Mouse (Mus musculus): Measurements from ENCODE around the gene Klb. TPM values are rescaled to one million over a fixed set of nuclear protein-coding genes. Genes with fewer than 3 reads are reported as not detected.
"Not testable (repeated sequence)": the region's sequence is repeated elsewhere in the genome, so short reads cannot be mapped to it uniquely, and the experiment has no call there.

Klb gene
- 0.08 TPM in 1 of 2 replicates, not detected in the other for polyA plus RNA-seq (2014; fragmentation: Nextera tagmentation; extraction: Ambion mirVana)

DNA sequence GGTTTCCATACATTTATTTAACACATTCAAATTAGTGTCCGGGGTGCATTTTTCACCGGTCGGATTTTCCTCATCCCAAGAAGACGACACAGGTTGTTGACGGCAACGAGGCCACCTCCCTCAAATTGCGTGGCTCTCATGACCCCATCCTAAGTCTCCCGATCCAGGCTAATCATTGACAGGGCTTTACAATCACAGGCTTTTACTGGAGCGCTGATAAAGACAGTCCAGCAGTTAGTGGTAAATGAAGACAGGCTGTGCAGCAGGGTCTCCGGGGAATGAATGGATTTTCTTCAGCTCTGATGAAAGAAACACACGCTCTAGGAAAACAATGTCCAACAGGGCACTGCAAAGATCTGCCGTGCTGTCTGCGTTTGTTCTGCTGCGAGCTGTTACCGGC is at the start of gene Klb:
Klb (plus strand) TSS at position 147 of the 400 bp plus-strand sequence.
- Histone ChIP-seq H3K4me1 (ENCODE audit: control insufficient read depth, insufficient read depth, low read length) (no peaks in the 10 kb centered on the region), H3K4me2 (ENCODE audit: low read depth) (peak within 1 kb of the TSS; percentile 12), H3K27ac (ENCODE audit: low read depth, low read length) (no peak within 1 kb of the TSS), H3K27me3 (ENCODE audit: control insufficient read depth, insufficient read depth, low read length) (no peaks in the 10 kb centered on the region), H3K9ac (ENCODE audit: low read length) (peak within 1 kb of the TSS; percentile 24), H3K36me3 (ENCODE audit: control insufficient read depth, insufficient read depth, low read length) (no peaks in the 10 kb centered on the region), H3K4me3 (ENCODE audit: low read depth, low read length) (no peak within 1 kb of the TSS), H3K9me3 (ENCODE audit: control insufficient read depth, low read length) (no peaks in the 10 kb centered on the region)
- ATAC-seq (ENCODE audit: insufficient read depth, low FRiP score, low TSS enrichment) (no peak), DNase-seq (ENCODE audit: low spot score) (peak; percentile 30)
- WGBS, result 17% methylated on average over 15 of the region's 15 CpGs

- ATAC-seq (ENCODE audit: insufficient read depth, low FRiP score, low TSS enrichment); H3K4me1 ChIP-seq (ENCODE audit: control insufficient read depth, insufficient read depth, low read length); H3K36me3 ChIP-seq (ENCODE audit: control insufficient read depth, insufficient read depth, low read length); H3K9me3 ChIP-seq (ENCODE audit: control insufficient read depth, low read length); H3K9ac ChIP-seq (ENCODE audit: low read length); H3K4me3 ChIP-seq (ENCODE audit: low read depth, low read length); H3K27ac ChIP-seq (ENCODE audit: low read depth, low read length); H3K27me3 ChIP-seq (ENCODE audit: control insufficient read depth, insufficient read depth, low read length); H3K4me2 ChIP-seq (ENCODE audit: low read depth); DNase-seq (ENCODE audit: low spot score): not testable (repeated sequence)
- 93% methylated on average over 1 of the region's 1 CpGs for WGBS
Measured at GRCm38 (mm10) chr5:65299623-65300022, 48.5 kb upstream of the Klb start.

GRCm38 (mm10) chr5:65300121-65300520 is 48.0 kb upstream of the Klb start:
- no peak overlapping the region for H3K4me2 ChIP-seq (ENCODE audit: low read depth)
- no peaks in the 10 kb centered on the region for H3K36me3 ChIP-seq (ENCODE audit: control insufficient read depth, insufficient read depth, low read length)
- no peak overlapping the region for H3K9ac ChIP-seq (ENCODE audit: low read length)
- no peaks in the 10 kb centered on the region for H3K27me3 ChIP-seq (ENCODE audit: control insufficient read depth, insufficient read depth, low read length)
- DNase-seq (ENCODE audit: low spot score) (no peak), ATAC-seq (ENCODE audit: insufficient read depth, low FRiP score, low TSS enrichment) (no peak)
- no peak overlapping the region for H3K27ac ChIP-seq (ENCODE audit: low read depth, low read length)
- no peak overlapping the region for H3K4me3 ChIP-seq (ENCODE audit: low read depth, low read length)
- no peaks in the 10 kb centered on the region for H3K4me1 ChIP-seq (ENCODE audit: control insufficient read depth, insufficient read depth, low read length)
- H3K9me3 ChIP-seq (ENCODE audit: control insufficient read depth, low read length), result no peaks in the 10 kb centered on the region
- WGBS, result 88% methylated on average over 9 of the region's 9 CpGs

- Histone ChIP-seq H3K4me3 (ENCODE audit: low read depth, low read length) (no peak overlapping the region), H3K4me2 (ENCODE audit: low read depth) (no peak overlapping the region), H3K27ac (ENCODE audit: low read depth, low read length) (no peak overlapping the region), H3K4me1 (ENCODE audit: control insufficient read depth, insufficient read depth, low read length) (no peaks in the 10 kb centered on the region), H3K36me3 (ENCODE audit: control insufficient read depth, insufficient read depth, low read length) (no peaks in the 10 kb centered on the region; the same call in 1 of the 2 replicates), H3K27me3 (ENCODE audit: control insufficient read depth, insufficient read depth, low read length) (no peaks in the 10 kb centered on the region), H3K9ac (ENCODE audit: low read length) (no peak overlapping the region), H3K9me3 (ENCODE audit: control insufficient read depth, low read length) (no peaks in the 10 kb centered on the region)
- WGBS, result 91% methylated on average over 9 of the region's 9 CpGs
- ATAC-seq (ENCODE audit: insufficient read depth, low FRiP score, low TSS enrichment) (no peak), DNase-seq (ENCODE audit: low spot score) (no peak)
Measured at GRCm38 (mm10) chr5:65305516-65305915, 42.6 kb upstream of the Klb start.

- Histone ChIP-seq H3K9ac (ENCODE audit: low read length) (no peak overlapping the region), H3K9me3 (ENCODE audit: control insufficient read depth, low read length) (no peaks in the 10 kb centered on the region), H3K4me2 (ENCODE audit: low read depth) (no peak overlapping the region), H3K4me1 (ENCODE audit: control insufficient read depth, insufficient read depth, low read length) (no peaks in the 10 kb centered on the region), H3K36me3 (ENCODE audit: control insufficient read depth, insufficient read depth, low read length) (peaks cover 3% of the 10 kb centered on the region; the same call in 1 of the 2 replicates), H3K27ac (ENCODE audit: low read depth, low read length) (no peak overlapping the region), H3K27me3 (ENCODE audit: control insufficient read depth, insufficient read depth, low read length) (no peaks in the 10 kb centered on the region), H3K4me3 (ENCODE audit: low read depth, low read length) (no peak overlapping the region)
- ATAC-seq (ENCODE audit: insufficient read depth, low FRiP score, low TSS enrichment), result no peak
- DNase-seq (ENCODE audit: low spot score), result no peak
- WGBS, result 98% methylated on average over 7 of the region's 7 CpGs
Measured at GRCm38 (mm10) chr5:65308208-65308607, 39.9 kb upstream of the Klb start.

DNA sequence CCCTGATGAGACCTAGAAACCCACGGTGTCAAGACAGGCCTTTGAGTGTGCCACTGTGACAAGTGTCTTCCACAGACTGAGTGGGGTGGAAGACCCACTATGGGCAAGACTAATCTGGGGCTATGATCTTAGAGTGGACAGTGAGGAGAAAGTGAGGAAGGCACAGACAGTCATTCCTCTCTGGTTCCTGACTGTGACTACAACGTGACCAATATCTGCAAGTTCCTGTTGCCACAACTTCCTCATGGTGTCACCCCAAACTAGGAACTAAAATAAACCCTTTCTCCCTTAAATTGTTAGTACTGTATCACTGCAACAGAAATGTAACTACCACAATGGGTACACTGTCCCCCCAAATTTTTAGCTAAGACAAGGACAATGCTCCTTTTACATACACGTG is 39.2 kb upstream of the Klb start:
- Histone ChIP-seq H3K9ac (ENCODE audit: low read length) (no peak overlapping the region), H3K4me1 (ENCODE audit: control insufficient read depth, insufficient read depth, low read length) (no peaks in the 10 kb centered on the region), H3K27ac (ENCODE audit: low read depth, low read length) (no peak overlapping the region), H3K4me3 (ENCODE audit: low read depth, low read length) (no peak overlapping the region), H3K4me2 (ENCODE audit: low read depth) (no peak overlapping the region), H3K27me3 (ENCODE audit: control insufficient read depth, insufficient read depth, low read length) (no peaks in the 10 kb centered on the region), H3K9me3 (ENCODE audit: control insufficient read depth, low read length) (no peaks in the 10 kb centered on the region), H3K36me3 (ENCODE audit: control insufficient read depth, insufficient read depth, low read length) (peaks cover 3% of the 10 kb centered on the region; the same call in 1 of the 2 replicates)
- ATAC-seq (ENCODE audit: insufficient read depth, low FRiP score, low TSS enrichment) (no peak), DNase-seq (ENCODE audit: low spot score) (no peak)
- WGBS, result 95% methylated on average over 3 of the region's 3 CpGs

- Histone ChIP-seq H3K4me3 (ENCODE audit: low read depth, low read length) (no peak overlapping the region), H3K4me2 (ENCODE audit: low read depth) (no peak overlapping the region), H3K4me1 (ENCODE audit: control insufficient read depth, insufficient read depth, low read length) (no peaks in the 10 kb centered on the region), H3K36me3 (ENCODE audit: control insufficient read depth, insufficient read depth, low read length) (0 out of 2 replicates have a peak, but pooled peaks cover 4% of the 10 kb centered on the region), H3K27ac (ENCODE audit: low read depth, low read length) (no peak overlapping the region), H3K9ac (ENCODE audit: low read length) (no peak overlapping the region), H3K27me3 (ENCODE audit: control insufficient read depth, insufficient read depth, low read length) (no peaks in the 10 kb centered on the region), H3K9me3 (ENCODE audit: control insufficient read depth, low read length) (no peaks in the 10 kb centered on the region)
- ATAC-seq (ENCODE audit: insufficient read depth, low FRiP score, low TSS enrichment), result no peak
- no peak for DNase-seq (ENCODE audit: low spot score)
- whole genome bisulfite sequencing, result 88% methylated on average over 9 of the region's 9 CpGs
Measured at GRCm38 (mm10) chr5:65319176-65319575, 28.9 kb upstream of the Klb start.

DNA sequence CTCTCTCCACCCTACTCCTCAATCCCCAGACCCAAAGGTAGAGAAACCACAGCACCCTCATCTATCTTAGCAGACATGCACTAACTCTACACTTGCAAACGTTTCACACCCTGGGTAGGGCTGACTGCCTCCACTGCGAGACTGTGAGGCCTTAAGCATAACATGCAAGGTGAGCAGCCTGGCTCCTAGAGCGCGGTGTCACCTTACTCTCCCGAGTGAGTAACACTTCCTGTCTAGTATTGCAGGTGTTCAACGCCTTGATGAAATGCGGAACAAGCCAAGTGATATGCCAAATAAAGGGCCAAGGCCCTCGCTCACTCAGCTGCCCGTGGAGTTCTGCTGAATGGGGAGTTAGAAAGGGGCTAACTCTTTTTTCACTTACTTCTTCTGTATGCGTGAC is 25.9 kb upstream of the Klb start:
- Histone ChIP-seq H3K27me3 (ENCODE audit: control insufficient read depth, insufficient read depth, low read length) (no peaks in the 10 kb centered on the region), H3K36me3 (ENCODE audit: control insufficient read depth, insufficient read depth, low read length) (0 out of 2 replicates have a peak, but pooled peaks cover 1% of the 10 kb centered on the region), H3K4me1 (ENCODE audit: control insufficient read depth, insufficient read depth, low read length) (0 out of 2 replicates have a peak, but pooled peaks cover 4% of the 10 kb centered on the region), H3K4me2 (ENCODE audit: low read depth) (no peak overlapping the region), H3K27ac (ENCODE audit: low read depth, low read length) (no peak overlapping the region), H3K9ac (ENCODE audit: low read length) (no peak overlapping the region), H3K9me3 (ENCODE audit: control insufficient read depth, low read length) (no peaks in the 10 kb centered on the region), H3K4me3 (ENCODE audit: low read depth, low read length) (no peak overlapping the region)
- no peak for DNase-seq (ENCODE audit: low spot score)
- no peak for ATAC-seq (ENCODE audit: insufficient read depth, low FRiP score, low TSS enrichment)
- 74% methylated on average over 10 of the region's 10 CpGs for WGBS

DNA sequence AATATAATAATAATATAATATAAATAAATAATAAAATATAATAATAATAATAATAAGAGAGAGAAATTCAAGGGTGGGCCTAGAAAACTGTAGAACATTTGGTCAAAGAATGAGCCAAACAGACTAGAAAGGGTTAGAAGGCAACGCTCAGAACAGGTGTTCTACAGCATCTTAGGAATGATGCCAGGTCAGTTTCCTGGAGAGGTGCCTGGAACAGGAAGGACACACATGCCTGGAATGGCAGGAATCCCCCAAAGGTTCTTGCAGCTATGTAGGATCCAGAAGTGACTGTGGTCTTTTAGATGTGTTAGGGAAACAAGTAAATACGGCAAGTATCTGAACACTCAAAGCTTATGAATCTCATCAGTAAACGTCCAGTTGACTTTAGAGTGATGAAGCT is 23.8 kb upstream of the Klb start:
- WGBS, result 96% methylated on average over 3 of the region's 3 CpGs
- no peaks in the 10 kb centered on the region for H3K9me3 ChIP-seq (ENCODE audit: control insufficient read depth, low read length)
- 0 out of 2 replicates have a peak, but pooled peaks cover 4% of the 10 kb centered on the region for H3K4me1 ChIP-seq (ENCODE audit: control insufficient read depth, insufficient read depth, low read length)
- H3K36me3 ChIP-seq (ENCODE audit: control insufficient read depth, insufficient read depth, low read length), result no peaks in the 10 kb centered on the region
- H3K9ac ChIP-seq (ENCODE audit: low read length), result no peak overlapping the region
- ATAC-seq (ENCODE audit: insufficient read depth, low FRiP score, low TSS enrichment) (no peak), DNase-seq (ENCODE audit: low spot score) (no peak)
- H3K4me3 ChIP-seq (ENCODE audit: low read depth, low read length), result no peak overlapping the region
- no peak overlapping the region for H3K27ac ChIP-seq (ENCODE audit: low read depth, low read length)
- H3K27me3 ChIP-seq (ENCODE audit: control insufficient read depth, insufficient read depth, low read length), result no peaks in the 10 kb centered on the region
- no peak overlapping the region for H3K4me2 ChIP-seq (ENCODE audit: low read depth)
